8 mouse cellular contexts compared by ENCODE assay signal in genomic region chr17:67354451-67355011, GRCm38 (mm10). TPM values are rescaled to one million over a fixed set of nuclear protein-coding genes. Genes with fewer than 3 reads are reported as not detected.
DNase-seq lines count a peak whose midpoint lies in the region; ATAC-seq and TF ChIP-seq lines count a peak whose summit lies in the region.

Gene Ptprm (minus strand): TSS chr17:67354457.

- H3K27ac ChIP-seq in cerebellum, adult 2 months (ENCODE audit: insufficient read depth, low read length), result 0 out of 2 replicates have a peak within 1 kb of the TSS, but pooled peaks have one; percentile 44
- no peak within 1 kb of the TSS for H3K27ac ChIP-seq in liver, embryonic 16.5 days (ENCODE audit: low read length)
- H3K27ac ChIP-seq in neural tube, embryonic 14.5 days (ENCODE audit: low read depth, low read length), result peak within 1 kb of the TSS; percentile 73

- WGBS in cerebellum, adult 2 months, result 1% methylated on average over 73 of the region's 73 CpGs
- WGBS in liver, embryonic 16.5 days (ENCODE audit: insufficient replicate concordance), result under 1% methylated on average over 43 of the region's 73 CpGs
- WGBS in neural tube, embryonic 14.5 days, result 0% methylated on average over 61 of the region's 73 CpGs

- H3K4me3 ChIP-seq in cerebellum, adult 2 months (replicated peaks; ENCODE audit: insufficient read depth, low read depth, low read length), result peak within 1 kb of the TSS; percentile 58
- peak within 1 kb of the TSS; percentile 56 for H3K4me3 ChIP-seq in liver, embryonic 16.5 days (ENCODE audit: low read depth, low read length)
- peak within 1 kb of the TSS; percentile 65 for H3K4me3 ChIP-seq in neural tube, embryonic 14.5 days (ENCODE audit: low read depth, low read length)

- no peaks in the 10 kb centered on the region for H3K36me3 ChIP-seq in liver, embryonic 16.5 days (ENCODE audit: control insufficient read depth, insufficient read depth)
- no peaks in the 10 kb centered on the region for H3K36me3 ChIP-seq in neural tube, embryonic 14.5 days (ENCODE audit: control insufficient read depth, insufficient read depth, low read length)

- peak; percentile 82 for ATAC-seq in liver, embryonic 16.5 days (ENCODE audit: low read depth)
- ATAC-seq in neural tube, embryonic 14.5 days (ENCODE audit: low read depth), result peak; percentile 96

- no peaks in the 10 kb centered on the region for H3K9me3 ChIP-seq in liver, embryonic 16.5 days (replicated peaks; ENCODE audit: control insufficient read depth, low read length)
- no peaks in the 10 kb centered on the region for H3K9me3 ChIP-seq in neural tube, embryonic 14.5 days (ENCODE audit: control insufficient read depth, low read length)

- 0 out of 2 replicates have a peak, but pooled peaks have one; percentile 23 for TF ChIP-seq CTCF in cerebellum, adult 2 months (IDR thresholded peaks at IDR 0.05; ENCODE audit: borderline replicate concordance, insufficient read depth, low read depth, low read length)

- DNase-seq in Muller cell, postnatal 12 days (ENCODE audit: inconsistent ontology term), result peak; percentile 94
- peak; percentile 70 to 77 for DNase-seq in cerebellum, adult 2 months
- peak; percentile 78 for DNase-seq in forelimb bud, embryonic 11.5 days (ENCODE audit: low read depth, low spot score)
- DNase-seq in heart, postnatal 25 days (ENCODE audit: low spot score), result peak; percentile 88
- DNase-seq in layer of hippocampus, adult 11-12 months (ENCODE audit: low spot score), result peak; percentile 74
- DNase-seq in thymus, postnatal 0 days (ENCODE audit: low spot score), result peak; percentile 30

- peak within 1 kb of the TSS; percentile 34; the same call in 1 of the 2 replicates for H3K9ac ChIP-seq in liver, embryonic 16.5 days (ENCODE audit: low read depth, low read length)
- peak within 1 kb of the TSS; percentile 64 for H3K9ac ChIP-seq in neural tube, embryonic 14.5 days (replicated peaks; ENCODE audit: low read depth, low read length)

- intact Hi-C loops in heart, postnatal 25 days (cut with DNase I), result loop anchor here (1.0 to 5.0 kb wide), 8 partner anchors 48 to 313 kb away; no protein-coding TSS in a partner anchor

- no peak for TF ChIP-seq POLR2A in cerebellum, adult 2 months (IDR thresholded peaks at IDR 0.05; ENCODE audit: borderline replicate concordance, insufficient read depth, low read length)

- peaks cover 5% of the 10 kb centered on the region; the same call in 1 of the 2 replicates for H3K27me3 ChIP-seq in cerebellum, adult 2 months (ENCODE audit: control insufficient read depth, insufficient read depth, low read length)
- H3K27me3 ChIP-seq in liver, embryonic 16.5 days (ENCODE audit: control insufficient read depth, insufficient read depth, low read depth, low read length), result peaks cover 43% of the 10 kb centered on the region
- H3K27me3 ChIP-seq in neural tube, embryonic 14.5 days (ENCODE audit: control insufficient read depth, insufficient read depth, low read length), result peaks cover 2% of the 10 kb centered on the region; the same call in 1 of the 2 replicates

- peak within 1 kb of the TSS; percentile 65 for H3K4me2 ChIP-seq in liver, embryonic 16.5 days (ENCODE audit: low read depth, low read length)
- H3K4me2 ChIP-seq in neural tube, embryonic 14.5 days (ENCODE audit: low read depth, low read length), result peak within 1 kb of the TSS; percentile 95

- no peaks in the 10 kb centered on the region for H3K4me1 ChIP-seq in cerebellum, adult 2 months (ENCODE audit: control insufficient read depth, insufficient read depth, low read length)
- H3K4me1 ChIP-seq in liver, embryonic 16.5 days (ENCODE audit: control insufficient read depth, low read depth, low read length), result no peaks in the 10 kb centered on the region
- H3K4me1 ChIP-seq in neural tube, embryonic 14.5 days (ENCODE audit: control insufficient read depth, insufficient read depth, low read length), result no peaks in the 10 kb centered on the region

RNA-seq across cellular contexts. Expression of gene Ptprm, which starts in this region (rescaled TPM):
- 34.2 and 36.2 TPM in 2 replicates for polyA plus RNA-seq in cerebellum, adult 2 months (2012; rRNA removed)
- 10 to 100 TPM; 78.4 to 88.4 TPM for total RNA-seq in heart, postnatal 25 days (2021)
- polyA plus RNA-seq in liver, embryonic 16.5 days (2015; fragmentation: Nextera tagmentation; extraction: Ambion mirVana), result 1.2 and 1.6 TPM in 2 replicates
- 26.9 and 27.4 TPM in 2 replicates for polyA plus RNA-seq in neural tube, embryonic 14.5 days (2014; fragmentation: Nextera tagmentation; extraction: Ambion mirVana)
- polyA plus RNA-seq in thymus, postnatal 0 days (2015; fragmentation: Nextera tagmentation; extraction: Ambion mirVana), result 1.4 and 1.5 TPM in 2 replicates

Comparison
In these comparisons a context has a peak if more than half of its experiments do, and no peak if none do; other contexts are left out.
1. RNA of gene Ptprm (polyA plus RNA-seq): 34.2 to 36.2 TPM in cerebellum, adult 2 months and 26.9 to 27.4 TPM in neural tube, embryonic 14.5 days; 1.2 to 1.6 TPM in liver, embryonic 16.5 days and 1.4 to 1.5 TPM in thymus, postnatal 0 days; every median in the first group is over 10 times any median in the second.
2. DNase-seq: peak in every context shown above with its lines; median percentile 94 in Muller cell, postnatal 12 days; 88 in heart, postnatal 25 days; 78 in forelimb bud, embryonic 11.5 days; 74 in layer of hippocampus, adult 11-12 months; 74 in cerebellum, adult 2 months; 30 in thymus, postnatal 0 days.
3. Peak in every context shown above with its lines, with median percentiles within 50 percentile points of each other: H3K4me3 ChIP-seq.